Mouse (Mus musculus) embryonic fibroblast, embryonic 13.5 days (primary cell): Measurements from ENCODE around the gene Olfr12. TPM values are rescaled to one million over a fixed set of nuclear protein-coding genes. Genes with fewer than 3 reads are reported as not detected.

Experiments used
- H3K27ac ChIP-seq: 2 replicates; pipeline ENCODE4 v1.5.1; 2012; ENCODE audit warnings: low read length, control low read depth, inconsistent platforms; ENCODE audit not compliant: insufficient read depth
- H3K4me1 ChIP-seq: 2 replicates; pipeline ENCODE4 v1.6.1; 2011; ENCODE audit warnings: low read length; ENCODE audit not compliant: control insufficient read depth, insufficient read depth
- H3K4me3 ChIP-seq: 2 replicates; pipeline ENCODE4 v1.5.1; 2011; ENCODE audit warnings: mild to moderate bottlenecking, control low read depth, low read length; ENCODE audit not compliant: insufficient read depth
- CTCF ChIP-seq: IDR thresholded peaks from 2 replicates; pipeline ENCODE4 v1.5.1; 2011; ENCODE audit warnings: mild to moderate bottlenecking, control low read depth, low read length, moderate library complexity, borderline replicate concordance; ENCODE audit not compliant: insufficient read depth
- POLR2A ChIP-seq: IDR thresholded peaks from 2 replicates; pipeline ENCODE4 v1.6.1; 2011; ENCODE audit warnings: low read depth, mild to moderate bottlenecking, control low read depth, low read length, moderate library complexity
- polyA plus RNA-seq: library from polyadenylated mRNA; stranded (reverse); fragments of >200 nt; gene quantifications from 2 replicates; pipeline ENCODE4 v1.2.4, GENCODE M21; 2011; ENCODE audit warnings: low read depth; ENCODE audit not compliant: missing spikeins, insufficient read length

The Olfr12 gene
- polyA plus RNA-seq, 1 experiment: not detected

DNA sequence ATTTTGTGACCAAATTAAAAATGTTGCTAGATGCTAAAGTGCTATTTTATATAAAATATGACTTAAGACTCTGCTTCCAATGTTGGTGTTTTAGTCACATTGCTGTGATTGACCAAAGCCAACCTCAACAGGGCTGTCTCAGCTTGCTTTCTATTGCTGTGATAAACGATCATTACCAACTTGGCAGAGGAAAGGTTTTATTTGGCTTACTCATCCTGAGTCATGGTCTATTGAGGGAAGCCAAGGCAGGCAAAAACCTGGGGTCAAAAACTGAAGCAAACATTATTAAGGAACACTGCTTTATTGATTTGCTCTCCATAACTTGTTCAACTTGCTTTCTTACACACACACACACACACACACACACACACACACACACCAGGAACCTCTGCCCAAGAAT, 1.5 kb upstream of the Olfr12 start:
- Histone ChIP-seq H3K4me1 (peaks cover 2% of the 10 kb centered on the region; the same call in 1 of the 2 replicates), H3K27ac (no peak overlapping the region), H3K4me3 (no peak overlapping the region)
- TF ChIP-seq POLR2A (no peak), CTCF (no peak)

- H3K4me3 ChIP-seq: no peak overlapping the region
- peaks cover 2% of the 10 kb centered on the region; the same call in 1 of the 2 replicates for H3K4me1 ChIP-seq
- TF ChIP-seq POLR2A: no peak
- H3K27ac ChIP-seq: no peak overlapping the region
These were observed 772 bp downstream of the Olfr12 start for GRCm38 (mm10) chr1:92618360-92618759.

GRCm38 (mm10) chr1:92628227-92628626, 10.6 kb downstream of the Olfr12 start:
- TF ChIP-seq CTCF (no peak), POLR2A (no peak)
- no peaks in the 10 kb centered on the region for H3K4me1 ChIP-seq
- H3K4me3 ChIP-seq: no peak overlapping the region
- H3K27ac ChIP-seq: no peak overlapping the region

DNA sequence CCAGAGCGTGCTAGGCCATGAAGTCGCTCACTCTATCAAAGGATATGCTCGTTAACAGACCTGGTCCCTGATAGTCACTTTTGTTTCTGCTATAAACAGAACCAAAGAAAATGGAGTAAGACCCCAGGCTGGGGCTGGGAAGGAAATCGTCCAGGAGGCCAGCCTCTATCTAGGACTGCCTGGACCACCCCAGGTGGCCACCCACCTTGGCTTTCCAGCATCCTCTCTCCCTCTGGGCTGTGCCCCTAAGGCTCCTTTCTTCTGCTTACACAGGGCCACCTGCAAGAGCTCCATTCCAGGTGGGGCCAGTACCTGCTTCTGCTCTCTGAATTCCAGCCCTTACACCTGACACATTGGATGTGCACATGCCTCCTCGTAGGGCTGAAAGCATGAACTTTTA, 14.6 kb downstream of the Olfr12 start:
- Histone ChIP-seq H3K4me3 (no peak overlapping the region), H3K4me1 (no peaks in the 10 kb centered on the region)
- TF ChIP-seq CTCF: no peak
- no peak for TF ChIP-seq POLR2A

DNA sequence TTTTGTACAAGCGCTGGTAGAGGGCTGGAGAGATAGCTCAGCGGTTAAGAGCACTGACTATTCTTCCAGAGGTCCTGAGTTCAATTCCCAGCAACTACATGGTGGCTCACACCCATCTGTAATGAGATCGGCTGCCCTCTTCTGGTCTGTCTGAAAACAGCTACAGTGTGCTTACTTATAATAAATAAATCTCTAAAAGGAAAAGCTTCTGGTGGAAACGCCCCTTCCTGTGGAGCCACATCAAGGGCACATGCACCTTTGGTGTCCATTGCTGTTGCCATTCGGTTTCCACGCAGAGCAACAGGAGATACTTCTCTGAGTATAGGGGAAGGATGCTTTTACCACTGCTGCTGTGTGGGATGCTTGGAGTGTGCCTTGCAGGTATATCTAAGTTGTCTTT, 15.4 kb downstream of the Olfr12 start:
- Histone ChIP-seq H3K4me1 (no peaks in the 10 kb centered on the region), H3K4me3 (no peak overlapping the region), H3K27ac (no peak overlapping the region)
- TF ChIP-seq POLR2A: no peak
- no peak for TF ChIP-seq CTCF

More for the DNA sequence above, 14.6 kb downstream of the Olfr12 start:
- H3K27ac ChIP-seq: no peak overlapping the region

DNA sequence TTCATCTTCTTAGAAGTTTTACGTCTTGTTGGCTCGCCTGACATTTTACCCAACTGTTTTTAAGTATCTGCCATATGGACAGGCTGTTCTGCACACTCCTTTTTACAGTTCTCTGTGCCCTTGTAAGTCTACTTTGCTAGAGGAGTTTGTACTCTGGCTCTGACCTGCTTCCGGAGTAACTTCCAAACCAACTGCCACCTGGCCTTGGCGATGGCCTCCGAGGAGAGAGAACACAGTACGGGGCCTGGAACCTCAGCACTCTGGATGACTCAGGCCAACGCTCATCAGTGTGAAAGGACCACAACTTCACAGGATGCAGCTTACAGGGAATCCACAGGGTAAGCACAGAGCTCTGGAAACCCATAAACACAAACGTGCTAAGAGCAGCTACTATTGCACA, 16.1 kb downstream of the Olfr12 start:
- Histone ChIP-seq H3K4me1 (no peaks in the 10 kb centered on the region), H3K4me3 (no peak overlapping the region), H3K27ac (no peak overlapping the region)
- TF ChIP-seq CTCF (no peak), POLR2A (no peak)

DNA sequence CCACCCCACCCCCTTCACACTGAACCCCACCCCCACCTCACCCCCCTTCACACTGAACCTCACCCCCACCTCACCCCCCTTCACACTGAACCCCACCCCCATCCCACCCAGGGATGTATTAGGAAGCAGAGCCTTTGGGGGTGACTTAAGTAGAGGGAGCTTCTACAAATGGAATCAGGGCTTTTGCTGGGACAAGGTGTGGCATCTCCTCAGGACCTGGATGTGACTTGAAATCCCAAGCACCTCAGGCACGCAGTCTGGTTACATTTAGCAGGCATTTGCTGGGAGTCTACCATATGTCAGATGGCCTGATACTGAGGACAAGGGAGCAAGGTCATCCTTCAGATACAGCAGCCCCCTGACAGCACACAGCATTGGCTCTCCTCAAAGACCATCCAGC, 17.0 kb downstream of the Olfr12 start:
- TF ChIP-seq CTCF (no peak), POLR2A (no peak)
- Histone ChIP-seq H3K27ac (peak overlapping the region; percentile 63), H3K4me1 (no peaks in the 10 kb centered on the region), H3K4me3 (no peak overlapping the region)

GRCm38 (mm10) chr1:92634976-92635599, 17.5 kb downstream of the Olfr12 start:
- H3K27ac ChIP-seq: peak overlapping the region; percentile 87
- H3K4me3 ChIP-seq: no peak overlapping the region
- TF ChIP-seq POLR2A (no peak), CTCF (no peak)
- H3K4me1 ChIP-seq: no peaks in the 10 kb centered on the region

DNA sequence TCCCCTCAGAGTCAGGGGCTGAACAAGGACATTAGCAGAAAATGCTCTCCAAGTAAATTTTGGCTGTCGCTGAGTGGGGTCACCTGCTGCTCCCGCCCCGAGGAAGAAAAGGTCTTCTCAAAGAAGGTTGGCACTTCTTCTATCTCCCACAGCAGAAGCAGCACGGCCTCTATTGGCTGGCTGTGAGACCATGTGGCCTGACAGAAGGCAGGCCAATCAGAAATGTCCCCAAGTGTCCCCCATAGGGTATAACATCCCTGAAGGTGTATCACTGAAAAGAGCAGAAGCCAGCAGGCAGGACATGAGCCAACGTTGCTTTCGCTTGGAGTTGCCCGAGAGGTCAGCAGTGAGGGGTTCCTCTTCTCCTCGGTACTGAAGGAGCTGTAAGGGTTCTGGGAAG, 18.4 kb downstream of the Olfr12 start:
- peak overlapping the region; percentile 87 for H3K27ac ChIP-seq
- H3K4me3 ChIP-seq: no peak overlapping the region
- no peaks in the 10 kb centered on the region for H3K4me1 ChIP-seq
- TF ChIP-seq CTCF: no peak
- TF ChIP-seq POLR2A: no peak

GRCm38 (mm10) chr1:92636676-92637075, 19.1 kb downstream of the Olfr12 start:
- TF ChIP-seq CTCF: no peak
- TF ChIP-seq POLR2A: no peak
- Histone ChIP-seq H3K4me3 (no peak overlapping the region), H3K27ac (no peak overlapping the region), H3K4me1 (no peaks in the 10 kb centered on the region)

GRCm38 (mm10) chr1:92637501-92638172, 20.0 kb downstream of the Olfr12 start:
- no peak for TF ChIP-seq CTCF
- no peak for TF ChIP-seq POLR2A
- H3K27ac ChIP-seq: no peak overlapping the region
- H3K4me1 ChIP-seq: no peaks in the 10 kb centered on the region

DNA sequence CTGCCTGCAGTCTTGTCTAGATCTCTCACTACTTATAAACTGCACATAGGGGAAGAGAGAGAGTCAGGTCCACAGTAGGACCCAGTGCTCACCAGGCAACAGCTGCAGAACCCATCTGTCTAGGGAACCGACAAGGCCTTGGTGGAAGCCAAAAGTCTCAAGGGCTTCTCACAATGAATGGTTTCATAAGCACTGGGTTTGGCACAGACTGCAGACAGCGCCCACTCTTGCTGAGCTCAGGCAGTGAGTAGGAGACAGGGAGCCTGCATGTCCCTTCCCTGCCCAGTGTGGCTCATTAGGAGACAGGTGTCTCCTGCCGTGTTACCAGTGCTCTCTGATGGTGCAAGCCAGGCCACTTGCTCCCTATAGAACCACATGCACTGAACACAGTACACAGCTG, 20.6 kb downstream of the Olfr12 start:
- no peak overlapping the region for H3K4me3 ChIP-seq
- H3K27ac ChIP-seq: no peak overlapping the region
- no peaks in the 10 kb centered on the region for H3K4me1 ChIP-seq
- TF ChIP-seq CTCF: no peak
- TF ChIP-seq POLR2A: no peak

More at GRCm38 (mm10) chr1:92637501-92638172, 20.0 kb downstream of the Olfr12 start:
- H3K4me3 ChIP-seq: no peak overlapping the region
